12 mouse cellular contexts compared by ENCODE assay signal in the genomic region with DNA sequence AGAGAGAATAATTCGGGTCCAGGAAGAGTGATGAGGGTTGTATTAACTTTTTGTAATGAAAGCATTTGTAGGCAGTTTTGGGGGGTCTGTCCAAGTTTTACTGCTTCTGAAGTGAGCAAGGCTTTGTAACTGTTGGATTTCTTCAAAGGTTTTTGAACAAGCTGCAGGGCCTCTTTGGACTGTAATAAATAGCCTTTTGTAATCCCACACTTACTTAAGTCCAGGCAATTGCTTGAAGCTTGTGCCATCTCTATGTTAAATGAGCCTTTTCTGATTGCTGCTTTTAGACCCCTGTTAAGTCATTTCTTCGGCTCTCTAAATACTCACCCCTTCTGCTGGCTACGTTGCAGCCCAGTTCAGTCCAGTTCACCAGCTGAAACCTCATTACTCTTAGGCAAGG.
"Had no signal": no experiment of that assay in that cellular context is flagged by ENCODE, and none has a peak within 500 bp of the region (broad histone marks: within the 10 kb centered on the region; RNA-seq: fewer than 3 reads in every experiment).

No protein-coding gene starts in this region.

- H3K4me2 ChIP-seq: liver, embryonic 13.5 days; lung, embryonic 15.5 days; midbrain, embryonic 11.5 days; midbrain, embryonic 15.5 days had no signal

- ATAC-seq: midbrain, embryonic 15.5 days had no signal

- H3K4me3 ChIP-seq: left cerebral cortex, adult 2 months; liver, embryonic 13.5 days; lung, embryonic 15.5 days; midbrain, embryonic 15.5 days had no signal

- DNase-seq: kidney, adult 2 months; kidney, postnatal 10 days; kidney, postnatal 36 days; layer of hippocampus, postnatal 36 days; liver, embryonic 13.5 days; thymus, adult 18-20 months; thymus, postnatal 4 days had no signal

- H3K36me3 ChIP-seq: liver, embryonic 13.5 days; lung, embryonic 15.5 days; midbrain, embryonic 15.5 days had no signal

- H3K27me3 ChIP-seq: liver, embryonic 13.5 days; lung, embryonic 15.5 days; midbrain, embryonic 15.5 days had no signal

- H3K4me1 ChIP-seq: liver, embryonic 13.5 days; lung, embryonic 15.5 days; midbrain, embryonic 15.5 days had no signal

- H3K27ac ChIP-seq: left cerebral cortex, adult 2 months; liver, embryonic 13.5 days; lung, embryonic 15.5 days; macrophage; midbrain, embryonic 15.5 days had no signal

- H3K9ac ChIP-seq: liver, embryonic 13.5 days; lung, embryonic 15.5 days; midbrain, embryonic 15.5 days had no signal

- H3K9me3 ChIP-seq: liver, embryonic 13.5 days; lung, embryonic 15.5 days; midbrain, embryonic 15.5 days had no signal
